Mouse (Mus musculus): Measurements from ENCODE around the gene Abcd4.

DNA sequence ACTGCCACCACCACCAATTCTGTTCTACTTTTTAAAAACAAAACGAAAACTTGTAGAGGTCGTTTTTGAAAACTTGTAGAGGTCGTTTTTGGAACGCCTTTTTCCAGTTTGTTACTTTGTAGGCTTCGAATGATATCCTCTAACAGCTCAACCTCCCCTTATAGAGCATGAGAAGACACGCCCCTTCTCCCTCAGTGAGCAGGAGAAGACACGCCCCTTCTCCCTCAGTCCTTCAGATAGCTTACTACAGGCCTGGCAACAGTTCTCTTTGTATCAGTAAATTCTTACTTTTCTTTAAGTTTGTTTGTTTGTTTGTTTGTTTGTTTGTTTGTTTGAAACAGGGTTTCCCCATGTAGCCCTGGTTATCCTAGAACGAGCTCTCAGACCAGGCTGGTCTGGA, 62.0 kb downstream of the Abcd4 start:
- no peak for TF ChIP-seq CTCF (IDR thresholded peaks at IDR 0.05; ENCODE audit: low read depth, low read length)
- TF ChIP-seq EP300 (IDR thresholded peaks at IDR 0.05; ENCODE audit: insufficient read depth, low read depth, low read length), result no peak
- no peak for TF ChIP-seq POLR2A (IDR thresholded peaks at IDR 0.05; ENCODE audit: insufficient read depth, low read length)
